Mouse (Mus musculus) neural tube, embryonic 13.5 days (tissue): ENCODE measurements around the gene Dennd4b. TPM values are rescaled to one million over a fixed set of nuclear protein-coding genes. Genes with fewer than 3 reads are reported as not detected.

ENCODE experiments used
- microRNA-seq: library from miRNA; unstranded; fragments of <30 nt; microRNA quantifications from one replicate; pipeline ENCODE4, GENCODE M21; 2016
- polyA plus RNA-seq: library from polyadenylated mRNA; unstranded; fragments of >200 nt; fragmentation: Nextera tagmentation; extraction: Ambion mirVana; gene quantifications from 2 replicates; pipeline ENCODE4 v1.2.1, GENCODE M21; 2015

The Dennd4b gene
- polyA plus RNA-seq, 1 experiment from 2014 or later, result 5.9 TPM

Small RNA genes lying within 50 kb of the gene (microRNA-seq; reads per million reads assigned to microRNA genes)
- not detected for gene Mir7012

Other genes starting within 250 kb of the Dennd4b start
- gene 4933434E20Rik, start 213.5 kb upstream of the Dennd4b start, polyA plus RNA-seq, result 217 and 231 TPM in 2 replicates
- 148 and 170 TPM in 2 replicates for gene Ubap2l, start 212.6 kb upstream of the Dennd4b start, polyA plus RNA-seq
- 373 and 399 TPM in 2 replicates for gene Tpm3, start 192.5 kb upstream of the Dennd4b start, polyA plus RNA-seq
- gene Nup210l, start 161.1 kb upstream of the Dennd4b start, polyA plus RNA-seq, result 0.28 and 0.29 TPM in 2 replicates
- gene Rps27, start 51.5 kb upstream of the Dennd4b start, polyA plus RNA-seq, result 750 and 953 TPM in 2 replicates
- 22.9 and 24.1 TPM in 2 replicates for gene Rab13, start 51.5 kb upstream of the Dennd4b start, polyA plus RNA-seq
- 85.9 and 90.3 TPM in 2 replicates for gene Jtb, start 33.6 kb upstream of the Dennd4b start, polyA plus RNA-seq
- 3.3 and 3.5 TPM in 2 replicates for gene Creb3l4, start 21.7 kb upstream of the Dennd4b start, polyA plus RNA-seq
- 42.4 and 54.8 TPM in 2 replicates for gene Slc39a1, start 17.0 kb upstream of the Dennd4b start, polyA plus RNA-seq
- 23.7 and 27.0 TPM in 2 replicates for gene Crtc2, start 11.0 kb upstream of the Dennd4b start, polyA plus RNA-seq
- gene Gatad2b, start 28.0 kb downstream of the Dennd4b start, polyA plus RNA-seq, result 13.7 and 15.6 TPM in 2 replicates
- gene Slc27a3, start 124.8 kb downstream of the Dennd4b start, polyA plus RNA-seq, result 22.9 and 24.1 TPM in 2 replicates
- gene Ints3, start 168.4 kb downstream of the Dennd4b start, polyA plus RNA-seq, result 29.3 and 30.8 TPM in 2 replicates
- gene Npr1, start 200.7 kb downstream of the Dennd4b start, polyA plus RNA-seq, result 3.7 and 3.9 TPM in 2 replicates
- gene Ilf2, start 210.9 kb downstream of the Dennd4b start, polyA plus RNA-seq, result 280 and 290 TPM in 2 replicates
- 98.2 and 103 TPM in 2 replicates for gene Snapin, start 225.8 kb downstream of the Dennd4b start, polyA plus RNA-seq
- 183 and 200 TPM in 2 replicates for gene Chtop, start 244.3 kb downstream of the Dennd4b start, polyA plus RNA-seq
- 9.0 and 13.0 TPM in 2 replicates for gene S100a1, start 249.2 kb downstream of the Dennd4b start, polyA plus RNA-seq
- gene S100a13, start 249.2 kb downstream of the Dennd4b start, polyA plus RNA-seq, result 13.9 and 14.9 TPM in 2 replicates